Mouse (Mus musculus) hindbrain, embryonic 11.5 days (tissue): ENCODE measurements around the gene Fam241b. TPM values are rescaled to one million over a fixed set of nuclear protein-coding genes. Genes with fewer than 3 reads are reported as not detected.

Source experiments
- ATAC-seq: fragments of 200-750 bp; cut with Nextera tagmentation; 2 replicates; pipeline ENCODE4 v1.8.0; 2017; ENCODE audit warnings: mild to moderate bottlenecking, moderate TSS enrichment, moderate library complexity; ENCODE audit not compliant: low FRiP score
- DNase-seq: peaks from one replicate; pipeline ENCODE4 v3.0.0-alpha.2; 2015; ENCODE audit warnings: low spot score
- H3K27ac ChIP-seq: fragments of 300-500 bp; sonication (generic); 2 replicates; pipeline ENCODE4 v1.5.1; 2014; ENCODE audit warnings: mild to moderate bottlenecking, low read depth, low read length
- H3K27me3 ChIP-seq: fragments of 300-500 bp; sonication (generic); 2 replicates; pipeline ENCODE4 v1.6.1; 2014; ENCODE audit warnings: mild to moderate bottlenecking, low read length, moderate library complexity, mixed read lengths; ENCODE audit not compliant: control insufficient read depth, insufficient read depth
- H3K36me3 ChIP-seq: fragments of 300-500 bp; sonication (generic); 2 replicates; pipeline ENCODE4 v1.6.1; 2014; ENCODE audit warnings: mild to moderate bottlenecking, low read length, moderate library complexity, mixed read lengths; ENCODE audit not compliant: control insufficient read depth, insufficient read depth
- H3K4me1 ChIP-seq: fragments of 300-500 bp; sonication (generic); replicated peaks from 2 replicates; pipeline ENCODE4 v1.6.1; 2014; ENCODE audit warnings: low read length, mixed read lengths; ENCODE audit not compliant: control insufficient read depth, insufficient read depth
- H3K4me2 ChIP-seq: fragments of 300-500 bp; sonication (generic); replicated peaks from 2 replicates; pipeline ENCODE4 v1.6.1; 2014; ENCODE audit warnings: mild to moderate bottlenecking, low read depth, low read length
- H3K4me3 ChIP-seq: fragments of 300-500 bp; sonication (generic); 2 replicates; pipeline ENCODE4 v1.5.1; 2014; ENCODE audit warnings: low read depth, low read length
- H3K9ac ChIP-seq: fragments of 300-500 bp; sonication (generic); 2 replicates; pipeline ENCODE4 v1.6.1; 2014; ENCODE audit warnings: low read depth, low read length
- H3K9me3 ChIP-seq: fragments of 300-500 bp; sonication (generic); 2 replicates; pipeline ENCODE4 v1.6.1; 2016; ENCODE audit warnings: low read length; ENCODE audit not compliant: control insufficient read depth
- WGBS: fragments of 180-500 bp; shearing (Covaris S2); extraction: QIAGEN DNeasy Blood & Tissue Kit; methylation state at CpG from one replicate; pipeline ENCODE4 v1.1.7; 2014; 5-methylcytosine and 5-hydroxymethylcytosine counted together
- polyA plus RNA-seq: library from polyadenylated mRNA; unstranded; fragments of >200 nt; fragmentation: Nextera tagmentation; extraction: Ambion mirVana; gene quantifications from 2 replicates; pipeline ENCODE4 v1.2.1, GENCODE M21; 2014

Gene Fam241b
- polyA plus RNA-seq, 1 experiment from 2014 or later = 7.2 TPM

DNA sequence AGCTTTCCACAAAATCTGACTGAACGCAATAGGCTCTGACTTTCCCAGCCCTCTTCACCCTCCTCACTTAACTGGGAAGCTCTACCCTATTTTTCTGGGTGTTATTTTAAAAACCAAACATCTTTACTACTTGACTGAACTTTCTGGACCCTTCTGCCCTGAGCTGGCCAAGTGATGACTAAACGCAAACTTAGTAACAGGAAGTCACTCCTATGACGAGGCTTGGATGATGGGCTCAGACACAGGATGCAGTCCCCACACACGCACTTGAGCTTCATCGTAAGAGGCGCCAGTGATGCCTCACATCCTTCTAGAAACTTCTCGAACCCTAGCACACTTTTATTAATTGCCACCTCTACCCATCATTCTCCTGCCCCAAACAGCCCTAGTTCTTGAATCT, 74.3 kb downstream of the Fam241b start:
- Histone ChIP-seq H3K9me3 (no peaks in the 10 kb centered on the region), H3K4me2 (no peak overlapping the region), H3K36me3 (no peaks in the 10 kb centered on the region), H3K27me3 (no peaks in the 10 kb centered on the region), H3K9ac (no peak overlapping the region), H3K4me3 (no peak overlapping the region), H3K27ac (no peak overlapping the region), H3K4me1 (no peaks in the 10 kb centered on the region)
- 85% methylated on average over 7 of the region's 7 CpGs for WGBS
- DNase-seq (no peak), ATAC-seq (no peak)

DNA sequence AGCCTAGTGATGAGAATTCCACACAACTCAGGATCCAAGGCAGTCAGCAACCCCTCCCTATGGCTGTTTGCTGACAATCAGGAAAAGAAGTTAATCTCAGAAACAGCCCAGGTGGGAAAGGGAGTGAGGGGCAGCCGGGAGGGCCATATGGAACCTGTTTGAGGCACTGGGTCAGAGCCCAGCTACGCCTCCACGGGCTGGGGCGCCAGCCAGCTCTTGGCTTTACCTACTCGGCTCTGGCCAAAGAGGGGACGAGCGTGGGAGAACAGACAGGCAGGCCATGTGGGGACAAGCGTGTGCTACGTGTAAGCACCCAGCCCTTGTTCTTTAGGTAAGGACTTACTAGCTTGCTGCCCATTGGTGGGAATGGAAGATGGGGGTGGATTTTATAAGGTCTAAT, 75.2 kb downstream of the Fam241b start:
- H3K36me3 ChIP-seq = no peaks in the 10 kb centered on the region
- no peak overlapping the region for H3K9ac ChIP-seq
- no peaks in the 10 kb centered on the region for H3K9me3 ChIP-seq
- H3K4me1 ChIP-seq = no peaks in the 10 kb centered on the region
- H3K27ac ChIP-seq = no peak overlapping the region
- no peaks in the 10 kb centered on the region for H3K27me3 ChIP-seq
- no peak overlapping the region for H3K4me3 ChIP-seq
- H3K4me2 ChIP-seq = no peak overlapping the region
- no peak for ATAC-seq
- DNase-seq = no peak
- WGBS = 83% methylated on average over 9 of the region's 9 CpGs

DNA sequence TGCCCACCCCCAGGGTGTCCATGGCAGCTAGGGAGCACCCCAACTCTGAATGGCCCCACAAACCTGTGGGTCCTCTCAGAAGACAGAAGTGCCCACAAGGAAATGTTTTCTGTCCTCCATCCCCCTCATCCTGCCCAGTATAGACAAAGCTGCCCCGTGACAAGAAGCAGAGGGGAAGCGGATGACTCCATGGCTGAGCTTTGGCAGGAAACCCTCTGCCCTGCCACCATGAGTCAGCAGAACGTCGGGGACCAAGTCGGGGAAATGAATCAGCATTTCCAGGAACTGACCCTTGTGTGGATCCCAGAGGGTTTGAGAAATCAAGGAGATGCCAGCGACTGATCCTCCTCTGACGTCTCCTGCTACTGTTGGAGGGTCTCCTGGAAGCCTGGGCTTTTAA, 77.5 kb downstream of the Fam241b start:
- Histone ChIP-seq H3K4me3 (no peak overlapping the region), H3K9me3 (no peaks in the 10 kb centered on the region), H3K4me2 (no peak overlapping the region), H3K36me3 (no peaks in the 10 kb centered on the region), H3K27me3 (no peaks in the 10 kb centered on the region), H3K4me1 (no peaks in the 10 kb centered on the region), H3K27ac (no peak overlapping the region), H3K9ac (no peak overlapping the region)
- 72% methylated on average over 7 of the region's 7 CpGs for WGBS
- ATAC-seq (no peak), DNase-seq (no peak)

DNA sequence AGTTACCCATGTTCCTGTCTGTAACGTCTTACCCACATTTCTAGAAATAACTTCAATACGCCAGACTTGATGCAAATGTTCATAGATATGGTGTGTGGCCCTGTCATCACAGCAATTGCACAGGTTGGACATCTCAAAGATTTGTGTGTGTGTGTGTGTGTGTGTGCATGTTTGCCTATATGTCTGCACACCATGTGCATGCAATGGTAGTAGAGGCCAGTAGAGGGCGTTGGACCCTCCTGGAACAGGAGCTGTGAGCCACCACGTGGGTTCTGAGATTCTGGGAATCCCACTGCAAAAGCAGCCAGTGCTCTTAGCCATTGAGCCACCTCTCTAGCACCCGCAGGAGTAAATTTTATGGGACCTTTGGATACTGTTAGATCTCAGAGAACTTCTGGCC, 80.9 kb downstream of the Fam241b start:
- Histone ChIP-seq H3K27me3 (no peaks in the 10 kb centered on the region), H3K9me3 (no peaks in the 10 kb centered on the region), H3K27ac (no peak overlapping the region), H3K4me1 (0 out of 2 replicates have a peak, but pooled peaks cover 4% of the 10 kb centered on the region), H3K4me3 (no peak overlapping the region), H3K4me2 (no peak overlapping the region), H3K9ac (no peak overlapping the region), H3K36me3 (no peaks in the 10 kb centered on the region)
- ATAC-seq = no peak
- WGBS = 68% methylated on average over 5 of the region's 5 CpGs
- no peak for DNase-seq

DNA sequence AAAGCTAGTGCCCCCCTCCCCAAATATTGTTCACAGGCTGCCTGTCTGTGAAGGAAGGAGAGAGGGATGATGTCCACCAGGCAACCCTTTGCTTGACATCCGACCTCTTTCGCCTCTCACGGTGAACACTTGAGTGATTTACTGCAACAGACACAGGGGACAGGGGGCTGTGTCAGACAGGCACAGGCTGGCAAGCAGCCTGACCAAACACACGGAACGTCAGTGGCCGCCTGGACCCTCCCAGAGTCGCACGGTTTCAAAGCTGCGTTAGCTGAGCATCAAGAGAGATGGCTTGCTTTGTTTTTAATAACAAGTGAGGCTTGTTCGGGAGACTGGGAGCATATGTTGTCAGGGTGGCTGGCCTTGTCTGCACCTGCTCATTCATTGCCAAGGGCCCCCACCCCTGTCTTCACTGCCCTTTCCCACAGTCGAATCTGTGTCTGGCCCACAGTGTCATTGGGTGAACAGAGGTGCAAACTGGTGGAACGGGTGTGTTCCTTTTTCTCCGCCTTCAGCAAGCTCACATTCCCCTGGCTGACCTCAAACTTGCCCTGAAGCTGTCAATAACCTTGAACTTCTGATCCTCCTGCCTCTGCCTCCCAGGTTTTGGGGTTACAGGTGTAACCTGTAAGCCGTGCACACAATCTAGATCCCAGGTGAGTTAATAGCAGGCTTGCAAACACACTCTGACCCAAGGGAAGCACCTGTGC, 82.6 kb downstream of the Fam241b start:
- Histone ChIP-seq H3K4me3 (no peak overlapping the region), H3K27ac (no peak overlapping the region), H3K9me3 (no peaks in the 10 kb centered on the region), H3K27me3 (no peaks in the 10 kb centered on the region), H3K4me1 (0 out of 2 replicates have a peak, but pooled peaks cover 4% of the 10 kb centered on the region), H3K36me3 (no peaks in the 10 kb centered on the region), H3K9ac (no peak overlapping the region), H3K4me2 (no peak overlapping the region)
- no peak for ATAC-seq
- 52% methylated on average over 14 of the region's 14 CpGs for WGBS
- DNase-seq = no peak

DNA sequence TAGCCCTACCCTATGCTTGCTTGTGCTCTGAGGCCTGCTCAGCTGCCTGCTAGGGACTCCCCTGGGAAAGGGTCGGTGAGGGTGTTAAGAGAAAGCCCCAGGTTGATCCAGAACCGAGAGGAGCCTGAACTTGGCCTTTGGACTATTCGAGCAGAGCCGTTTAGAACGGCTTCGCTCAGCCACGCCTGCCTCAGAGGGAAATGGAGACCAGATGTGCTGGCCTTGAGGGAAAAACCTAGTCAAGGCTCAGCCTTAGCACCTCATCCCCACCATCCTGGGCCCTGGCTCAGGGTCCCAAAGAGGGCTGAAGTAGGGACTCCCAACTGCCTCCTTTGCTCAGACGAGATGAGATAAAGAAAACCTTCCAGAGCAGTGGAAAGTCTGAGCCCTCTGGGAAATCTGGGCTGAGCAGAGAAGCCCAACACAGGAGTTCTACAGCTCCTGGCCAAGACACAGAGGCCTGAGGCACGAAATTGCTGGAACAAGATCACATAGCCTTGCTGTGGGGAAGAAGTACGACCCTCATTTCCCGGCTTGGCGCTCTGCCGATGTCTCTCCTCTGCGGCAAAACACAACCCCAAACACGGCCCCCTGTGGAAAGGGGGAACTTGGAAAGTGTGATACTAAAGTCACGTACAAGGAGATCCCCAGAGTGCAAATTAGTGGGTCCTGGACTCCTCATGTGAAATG, 83.4 kb downstream of the Fam241b start:
- H3K27me3 ChIP-seq = no peaks in the 10 kb centered on the region
- DNase-seq (no peak), ATAC-seq (no peak)
- H3K4me3 ChIP-seq = no peak overlapping the region
- H3K36me3 ChIP-seq = no peaks in the 10 kb centered on the region
- no peak overlapping the region for H3K4me2 ChIP-seq
- 0 out of 2 replicates have a peak, but pooled peaks cover 4% of the 10 kb centered on the region for H3K4me1 ChIP-seq
- no peak overlapping the region for H3K9ac ChIP-seq
- whole genome bisulfite sequencing = 66% methylated on average over 16 of the region's 16 CpGs
- H3K9me3 ChIP-seq = no peaks in the 10 kb centered on the region
- H3K27ac ChIP-seq = no peak overlapping the region

DNA sequence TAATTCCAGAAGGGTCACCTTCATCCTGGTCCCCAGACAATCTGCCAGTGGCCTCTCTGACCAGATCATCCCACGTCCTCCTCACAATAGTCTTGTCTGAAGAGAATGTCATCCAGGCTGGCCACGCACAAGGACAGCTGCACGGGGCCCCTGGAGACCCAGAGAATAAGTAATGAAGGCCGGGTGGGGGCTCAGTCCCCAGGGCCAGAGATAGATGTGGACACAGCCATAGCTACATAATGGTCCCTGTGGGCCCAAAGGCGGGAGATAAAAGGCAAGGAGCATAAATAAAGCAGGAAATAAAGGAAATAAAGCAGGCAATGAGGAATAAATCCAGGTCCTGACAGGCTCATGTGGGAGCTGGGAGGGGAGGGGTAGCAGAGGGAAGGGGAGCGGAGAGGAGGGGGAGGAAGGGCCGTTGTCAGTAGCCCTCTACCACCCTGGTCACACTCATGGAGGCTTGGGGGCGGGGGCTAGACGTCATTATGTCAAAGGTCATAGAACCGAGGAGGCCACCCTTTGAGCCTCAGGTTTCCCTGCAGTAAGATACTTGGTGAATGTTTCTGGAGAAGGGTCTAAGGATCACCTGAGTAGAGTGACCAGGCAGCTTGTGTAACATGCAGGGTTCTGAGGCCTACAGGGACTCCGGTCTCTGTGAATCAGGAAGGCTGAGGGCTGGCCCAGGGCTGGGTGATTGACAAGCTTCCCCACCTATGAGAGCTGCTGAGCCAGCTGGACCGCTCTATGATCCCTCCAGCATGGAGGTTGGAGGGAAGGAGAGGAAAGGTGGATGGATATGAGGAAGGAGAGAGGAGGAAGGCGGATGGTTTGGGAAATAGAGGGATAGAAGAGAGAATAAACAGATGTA, 85.0 kb downstream of the Fam241b start:
- no peaks in the 10 kb centered on the region for H3K9me3 ChIP-seq
- DNase-seq = peak; percentile 34
- H3K36me3 ChIP-seq = no peaks in the 10 kb centered on the region
- H3K4me1 ChIP-seq = 0 out of 2 replicates have a peak, but pooled peaks cover 4% of the 10 kb centered on the region
- H3K4me2 ChIP-seq = no peak overlapping the region
- 64% methylated on average over 13 of the region's 13 CpGs for WGBS
- H3K27ac ChIP-seq = no peak overlapping the region
- H3K9ac ChIP-seq = no peak overlapping the region
- no peak overlapping the region for H3K4me3 ChIP-seq
- peak; percentile 71 for ATAC-seq
- no peaks in the 10 kb centered on the region for H3K27me3 ChIP-seq
